In the genomic region with DNA sequence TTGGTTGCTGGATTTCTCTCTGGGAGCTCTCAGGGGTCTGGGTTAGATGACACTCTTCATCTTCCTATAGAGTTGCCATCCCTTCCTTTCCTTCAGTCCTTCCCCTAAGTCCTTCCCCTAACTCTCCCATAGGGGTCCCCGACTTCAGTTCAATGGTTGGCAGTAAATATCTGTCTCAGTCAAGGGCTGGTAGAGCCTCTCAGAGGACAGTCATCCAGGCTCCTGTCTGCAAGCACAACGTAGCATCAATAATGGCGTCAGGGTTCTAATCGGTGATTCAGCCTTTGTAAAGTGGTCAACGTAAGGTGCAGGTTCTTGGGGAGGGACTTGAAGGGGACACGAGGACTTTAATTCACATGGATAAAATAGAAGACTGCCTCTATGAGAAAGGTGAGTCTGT, we compare ENCODE assay signal across 15 mouse cellular contexts.
A peak's percentile ranks its signal among the peaks of the same experiment; 100 is the strongest.
DNase-seq lines count a peak whose midpoint lies in the region; ATAC-seq and TF ChIP-seq lines count a peak whose summit lies in the region.
"Had no signal": no experiment of that assay in that cellular context is flagged by ENCODE, and none has a peak within 500 bp of the region (broad histone marks: within the 10 kb centered on the region; RNA-seq: fewer than 3 reads in every experiment).

No protein-coding gene starts in this region.

- H3K27me3 ChIP-seq in forebrain, embryonic 16.5 days (replicated peaks; ENCODE audit: control insufficient read depth, insufficient read depth, low read length), result no peaks in the 10 kb centered on the region
- no peaks in the 10 kb centered on the region for H3K27me3 ChIP-seq in forebrain, postnatal 0 days (ENCODE audit: insufficient read depth, low read length)
- H3K27me3 ChIP-seq in liver, embryonic 15.5 days, result no peaks in the 10 kb centered on the region
- no peaks in the 10 kb centered on the region for H3K27me3 ChIP-seq in neural tube, embryonic 12.5 days (replicated peaks)
- no peaks in the 10 kb centered on the region for H3K27me3 ChIP-seq in neural tube, embryonic 15.5 days (replicated peaks)
- no peaks in the 10 kb centered on the region for H3K27me3 ChIP-seq in heart, embryonic 10.5 days (ENCODE audit: insufficient read depth, poor library complexity, severe bottlenecking)
- H3K27me3 ChIP-seq: embryonic facial prominence, embryonic 13.5 days; heart, embryonic 13.5 days; hindbrain, embryonic 13.5 days; limb, embryonic 15.5 days; lung, embryonic 15.5 days had no signal

- H3K4me2 ChIP-seq in forebrain, embryonic 16.5 days (ENCODE audit: low read length), result no peak overlapping the region
- no peak overlapping the region for H3K4me2 ChIP-seq in forebrain, postnatal 0 days (ENCODE audit: low read depth)
- no peak overlapping the region for H3K4me2 ChIP-seq in liver, embryonic 15.5 days
- H3K4me2 ChIP-seq in neural tube, embryonic 12.5 days (replicated peaks), result no peak overlapping the region
- no peak overlapping the region for H3K4me2 ChIP-seq in neural tube, embryonic 15.5 days
- H3K4me2 ChIP-seq: limb, embryonic 15.5 days had no signal

- no peaks in the 10 kb centered on the region for H3K36me3 ChIP-seq in forebrain, embryonic 16.5 days (ENCODE audit: control insufficient read depth, insufficient read depth)
- no peaks in the 10 kb centered on the region for H3K36me3 ChIP-seq in forebrain, postnatal 0 days (ENCODE audit: insufficient read depth)
- H3K36me3 ChIP-seq in liver, embryonic 15.5 days (replicated peaks), result no peaks in the 10 kb centered on the region
- H3K36me3 ChIP-seq in neural tube, embryonic 12.5 days, result no peaks in the 10 kb centered on the region
- H3K36me3 ChIP-seq in neural tube, embryonic 15.5 days, result no peaks in the 10 kb centered on the region
- H3K36me3 ChIP-seq in heart, embryonic 10.5 days, result no peaks in the 10 kb centered on the region
- H3K36me3 ChIP-seq: embryonic facial prominence, embryonic 13.5 days; heart, embryonic 13.5 days; hindbrain, embryonic 13.5 days; limb, embryonic 15.5 days; lung, embryonic 15.5 days had no signal

- 79% methylated on average over 6 of the region's 6 CpGs for WGBS in forebrain, embryonic 16.5 days
- 80% methylated on average over 6 of the region's 6 CpGs for WGBS in forebrain, postnatal 0 days
- WGBS in liver, embryonic 15.5 days (ENCODE audit: insufficient replicate concordance), result 64% methylated on average over 6 of the region's 6 CpGs
- 81% methylated on average over 6 of the region's 6 CpGs for WGBS in neural tube, embryonic 12.5 days
- WGBS in neural tube, embryonic 15.5 days, result 70% methylated on average over 6 of the region's 6 CpGs
- 68% methylated on average over 6 of the region's 6 CpGs for WGBS in heart, embryonic 10.5 days

- no peaks in the 10 kb centered on the region for H3K4me1 ChIP-seq in forebrain, embryonic 16.5 days (replicated peaks; ENCODE audit: control insufficient read depth, insufficient read depth, low read length)
- H3K4me1 ChIP-seq in forebrain, postnatal 0 days (ENCODE audit: insufficient read depth), result no peaks in the 10 kb centered on the region
- H3K4me1 ChIP-seq in liver, embryonic 15.5 days (replicated peaks), result peaks cover 43% of the 10 kb centered on the region
- no peaks in the 10 kb centered on the region for H3K4me1 ChIP-seq in neural tube, embryonic 12.5 days
- no peaks in the 10 kb centered on the region for H3K4me1 ChIP-seq in neural tube, embryonic 15.5 days
- H3K4me1 ChIP-seq in heart, embryonic 10.5 days, result no peaks in the 10 kb centered on the region; the same call in 1 of the 2 replicates
- H3K4me1 ChIP-seq: embryonic facial prominence, embryonic 13.5 days; limb, embryonic 15.5 days; lung, embryonic 15.5 days had no signal

- no peak overlapping the region for H3K27ac ChIP-seq in forebrain, embryonic 16.5 days (ENCODE audit: low read length)
- H3K27ac ChIP-seq in forebrain, postnatal 0 days (ENCODE audit: low read depth, low read length), result no peak overlapping the region
- H3K27ac ChIP-seq in liver, embryonic 15.5 days (replicated peaks), result peak overlapping the region; percentile 58; the same call in 1 of the 2 replicates
- H3K27ac ChIP-seq in neural tube, embryonic 12.5 days, result no peak overlapping the region
- no peak overlapping the region for H3K27ac ChIP-seq in neural tube, embryonic 15.5 days (replicated peaks)
- H3K27ac ChIP-seq in heart, embryonic 10.5 days, result no peak overlapping the region
- H3K27ac ChIP-seq: embryonic facial prominence, embryonic 13.5 days; heart, embryonic 13.5 days; hindbrain, embryonic 13.5 days; kidney, postnatal 0 days; limb, embryonic 15.5 days; lung, embryonic 15.5 days; stomach, postnatal 0 days had no signal

- H3K9ac ChIP-seq in forebrain, embryonic 16.5 days (replicated peaks; ENCODE audit: low read depth, low read length), result no peak overlapping the region
- H3K9ac ChIP-seq in forebrain, postnatal 0 days, result no peak overlapping the region
- H3K9ac ChIP-seq in liver, embryonic 15.5 days, result no peak overlapping the region
- H3K9ac ChIP-seq in neural tube, embryonic 12.5 days, result no peak overlapping the region
- no peak overlapping the region for H3K9ac ChIP-seq in neural tube, embryonic 15.5 days (replicated peaks)
- H3K9ac ChIP-seq: embryonic facial prominence, embryonic 13.5 days; limb, embryonic 15.5 days; lung, embryonic 15.5 days had no signal

- TF ChIP-seq CTCF in forebrain, postnatal 0 days (IDR thresholded peaks at IDR 0.05; ENCODE audit: low read depth), result no peak

- H3K4me3 ChIP-seq in forebrain, embryonic 16.5 days (replicated peaks; ENCODE audit: low read length), result no peak overlapping the region
- no peak overlapping the region for H3K4me3 ChIP-seq in forebrain, postnatal 0 days (ENCODE audit: low read depth, low read length)
- H3K4me3 ChIP-seq in liver, embryonic 15.5 days (replicated peaks), result no peak overlapping the region
- no peak overlapping the region for H3K4me3 ChIP-seq in neural tube, embryonic 12.5 days
- no peak overlapping the region for H3K4me3 ChIP-seq in neural tube, embryonic 15.5 days (replicated peaks)
- H3K4me3 ChIP-seq in heart, embryonic 10.5 days, result no peak overlapping the region
- H3K4me3 ChIP-seq: limb, embryonic 15.5 days; lung, embryonic 15.5 days; myocyte had no signal

- ATAC-seq in forebrain, embryonic 16.5 days, result 0 out of 2 replicates have a peak, but pooled peaks have one; percentile 22
- ATAC-seq in forebrain, postnatal 0 days, result no peak; the same call in 1 of the 2 replicates
- ATAC-seq in liver, embryonic 15.5 days (ENCODE audit: insufficient read depth), result no peak
- peak; percentile 23; the same call in 1 of the 2 replicates for ATAC-seq in neural tube, embryonic 12.5 days (ENCODE audit: low FRiP score, low read depth)
- ATAC-seq in neural tube, embryonic 15.5 days (ENCODE audit: low FRiP score), result no peak

- no peaks in the 10 kb centered on the region for H3K9me3 ChIP-seq in forebrain, embryonic 16.5 days (ENCODE audit: control insufficient read depth, low read length)
- H3K9me3 ChIP-seq in forebrain, postnatal 0 days (ENCODE audit: low read length), result no peaks in the 10 kb centered on the region
- no peaks in the 10 kb centered on the region for H3K9me3 ChIP-seq in liver, embryonic 15.5 days (replicated peaks)
- no peaks in the 10 kb centered on the region for H3K9me3 ChIP-seq in neural tube, embryonic 12.5 days
- no peaks in the 10 kb centered on the region for H3K9me3 ChIP-seq in neural tube, embryonic 15.5 days (replicated peaks)
- no peaks in the 10 kb centered on the region for H3K9me3 ChIP-seq in heart, embryonic 10.5 days
- H3K9me3 ChIP-seq: embryonic facial prominence, embryonic 13.5 days; heart, embryonic 13.5 days; hindbrain, embryonic 13.5 days; limb, embryonic 15.5 days; lung, embryonic 15.5 days had no signal

- DNase-seq in forebrain, postnatal 0 days, result no peak
- DNase-seq in liver, result no peak
- DNase-seq in heart, embryonic 10.5 days (ENCODE audit: low spot score), result no peak

Comparison
In these comparisons a context has a peak if more than half of its experiments do, and no peak if none do; other contexts are left out.
1. ATAC-seq: peak in forebrain, embryonic 16.5 days (single experiment) and neural tube, embryonic 12.5 days (single experiment); none in forebrain, postnatal 0 days (single experiment), liver, embryonic 15.5 days (single experiment) and neural tube, embryonic 15.5 days (single experiment).